Mouse (Mus musculus) frontal cortex, postnatal 14 days (tissue): ENCODE results near the gene Pard3.
A peak's percentile ranks its signal among the peaks of the same experiment; 100 is the strongest.

Experiments
- DNase-seq, 2 experiments: peaks; one replicate each; pipeline ENCODE4 v3.0.0; 2022; ENCODE audit warnings: low spot score in 2 of 2

The Pard3 gene

DNA sequence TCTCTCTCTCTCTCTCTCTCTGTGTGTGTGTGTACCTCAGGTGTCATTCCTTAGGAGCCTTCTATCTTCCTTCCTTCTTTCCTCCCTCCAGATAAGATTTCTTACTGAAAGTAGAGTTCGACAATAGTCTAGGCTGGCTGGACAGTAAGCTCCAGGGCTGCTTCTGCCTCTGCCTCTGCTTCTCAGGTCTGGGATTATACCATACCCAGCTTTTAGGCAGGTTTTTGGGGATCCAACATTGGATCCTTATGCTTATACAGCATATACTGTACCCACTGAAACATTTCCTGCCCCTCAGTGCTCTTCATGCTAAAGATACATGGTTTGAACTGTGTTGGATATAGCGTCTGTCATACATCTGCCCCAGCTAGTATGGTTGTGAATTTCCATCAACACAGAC is 536.9 kb downstream of the Pard3 start:
- no peak for DNase-seq

DNA sequence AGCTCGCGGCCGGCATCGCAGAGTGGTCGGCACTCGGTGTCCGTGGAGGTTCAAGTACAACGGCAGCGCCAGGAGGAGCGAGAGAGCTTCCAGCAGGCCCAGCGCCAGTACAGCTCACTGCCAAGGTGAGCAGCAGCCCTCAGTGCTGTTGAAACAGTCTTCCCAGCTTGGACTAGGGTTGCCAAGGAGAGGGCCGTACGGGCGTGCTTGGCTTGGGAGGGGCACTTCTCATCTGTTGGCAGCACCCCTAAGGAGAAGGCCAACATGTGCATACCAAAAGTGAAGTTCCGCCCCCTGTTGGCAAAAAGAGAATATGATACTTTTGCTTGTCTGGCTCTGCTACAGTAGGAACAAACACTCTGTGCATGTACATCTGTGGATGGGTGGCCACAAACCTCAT is 539.4 kb downstream of the Pard3 start:
- DNase-seq, result no peak

DNA sequence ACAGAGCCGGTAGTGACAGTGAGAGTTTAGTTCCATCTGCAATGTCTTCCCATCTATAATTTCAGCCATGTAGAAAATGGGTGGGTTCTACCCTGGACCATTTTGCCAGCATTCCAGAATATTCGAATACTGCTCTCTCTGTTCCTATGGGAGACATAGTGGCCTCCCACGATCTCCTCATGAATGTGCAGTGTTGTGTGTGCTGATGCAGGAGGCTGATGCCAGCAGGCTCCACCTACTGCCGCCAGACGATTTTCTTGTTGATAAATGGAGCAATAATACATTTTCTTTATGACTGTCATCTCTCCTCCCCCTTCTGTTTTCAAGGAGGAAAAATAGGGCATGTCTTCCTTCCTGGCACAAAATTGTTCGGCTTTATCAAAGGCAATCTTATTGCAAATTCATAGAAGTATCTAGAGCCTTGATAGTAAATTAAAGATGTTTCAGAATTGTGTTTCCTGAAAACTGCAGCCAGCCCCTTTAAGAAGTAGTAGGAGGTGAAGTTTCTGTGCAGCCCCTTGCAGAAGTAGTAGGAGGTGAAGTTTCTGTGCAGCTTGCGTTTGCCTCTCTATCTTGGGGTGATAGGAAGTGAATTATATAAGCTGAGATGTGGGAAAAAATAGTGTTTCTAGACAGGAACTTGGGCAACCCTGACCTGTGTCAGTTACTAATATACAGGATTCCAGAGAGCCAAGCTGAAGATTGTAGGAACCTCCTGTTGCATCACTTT is 545.0 kb downstream of the Pard3 start:
- DNase-seq, result no peak

DNA sequence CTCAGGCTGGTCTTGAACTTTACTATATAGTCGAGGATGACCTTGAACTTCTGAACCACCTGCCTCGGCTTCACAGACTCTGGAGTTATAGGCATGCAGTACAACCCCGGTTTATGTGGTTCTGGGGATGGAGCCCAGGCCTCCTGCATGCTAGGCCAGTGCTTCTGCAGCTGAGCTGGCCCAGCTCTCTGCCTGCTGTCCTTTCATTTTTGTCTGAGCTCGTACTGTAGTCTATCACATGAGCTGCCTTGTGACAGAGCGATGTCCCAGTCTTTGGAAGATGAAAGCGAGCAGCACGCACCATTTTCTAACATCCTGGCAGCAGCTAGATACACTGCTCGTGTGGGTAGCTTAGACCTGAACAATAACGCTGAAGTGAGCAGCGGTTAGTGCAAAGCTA is 545.6 kb downstream of the Pard3 start:
- no peak for DNase-seq

DNA sequence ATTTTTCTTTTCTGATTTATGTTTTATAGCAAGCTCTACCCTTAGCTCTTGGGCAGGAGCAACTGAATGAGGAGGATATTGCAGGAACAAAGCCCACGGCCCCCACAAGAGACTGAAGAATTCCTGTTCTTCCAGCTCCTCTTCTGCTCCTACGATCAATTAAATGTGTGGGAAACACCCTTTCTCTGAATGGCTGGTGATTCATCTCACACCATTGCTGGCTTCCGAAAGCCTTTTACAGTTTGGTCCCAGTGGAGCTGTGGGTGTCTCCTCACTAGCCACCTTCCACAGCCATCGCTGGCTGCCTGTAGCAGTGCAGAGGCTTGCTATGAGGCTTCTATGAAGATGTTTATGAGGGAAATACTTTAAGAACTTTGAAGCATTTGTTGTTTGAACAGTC is 550.5 kb downstream of the Pard3 start:
- DNase-seq, result peak in 1 of 2 experiments; percentile 9

DNA sequence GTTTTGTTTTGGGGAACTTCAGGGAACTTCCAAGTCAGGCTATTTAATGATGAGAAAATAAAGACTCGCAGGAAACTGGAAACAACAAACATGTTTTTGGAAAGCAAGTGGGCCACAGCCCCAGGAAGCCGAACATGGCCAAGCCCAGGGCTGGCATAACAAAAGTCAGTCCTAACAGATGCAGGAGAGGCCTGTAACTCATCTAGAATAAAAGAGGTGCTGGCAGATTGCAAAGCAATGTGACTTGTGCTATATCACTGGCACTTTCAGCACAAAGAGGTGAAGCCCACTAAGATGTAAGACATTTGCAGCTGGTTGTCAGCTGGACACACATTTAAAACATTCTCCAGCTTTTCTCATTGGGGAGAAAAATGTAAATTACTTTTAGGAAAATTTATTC is 553.0 kb downstream of the Pard3 start:
- DNase-seq, result no peak

DNA sequence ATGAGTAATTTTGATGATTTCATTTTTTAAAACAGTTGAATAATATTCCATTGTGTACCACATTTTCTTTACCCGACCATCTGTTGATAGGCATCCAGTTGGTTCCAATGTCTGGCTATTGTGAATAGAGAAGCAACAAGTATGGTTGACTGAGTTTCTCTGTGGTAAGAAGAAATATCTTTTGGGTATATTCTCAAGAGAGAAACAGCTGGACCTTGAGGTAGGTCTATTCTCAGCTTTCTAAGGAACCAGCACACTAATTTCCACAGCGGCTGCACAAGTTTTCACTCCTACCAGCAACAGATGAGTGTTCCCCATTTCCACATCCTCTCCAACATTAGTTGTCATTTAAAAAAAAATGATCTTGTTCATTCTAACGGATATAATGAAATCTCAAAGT is 558.4 kb downstream of the Pard3 start:
- DNase-seq, result no peak

DNA sequence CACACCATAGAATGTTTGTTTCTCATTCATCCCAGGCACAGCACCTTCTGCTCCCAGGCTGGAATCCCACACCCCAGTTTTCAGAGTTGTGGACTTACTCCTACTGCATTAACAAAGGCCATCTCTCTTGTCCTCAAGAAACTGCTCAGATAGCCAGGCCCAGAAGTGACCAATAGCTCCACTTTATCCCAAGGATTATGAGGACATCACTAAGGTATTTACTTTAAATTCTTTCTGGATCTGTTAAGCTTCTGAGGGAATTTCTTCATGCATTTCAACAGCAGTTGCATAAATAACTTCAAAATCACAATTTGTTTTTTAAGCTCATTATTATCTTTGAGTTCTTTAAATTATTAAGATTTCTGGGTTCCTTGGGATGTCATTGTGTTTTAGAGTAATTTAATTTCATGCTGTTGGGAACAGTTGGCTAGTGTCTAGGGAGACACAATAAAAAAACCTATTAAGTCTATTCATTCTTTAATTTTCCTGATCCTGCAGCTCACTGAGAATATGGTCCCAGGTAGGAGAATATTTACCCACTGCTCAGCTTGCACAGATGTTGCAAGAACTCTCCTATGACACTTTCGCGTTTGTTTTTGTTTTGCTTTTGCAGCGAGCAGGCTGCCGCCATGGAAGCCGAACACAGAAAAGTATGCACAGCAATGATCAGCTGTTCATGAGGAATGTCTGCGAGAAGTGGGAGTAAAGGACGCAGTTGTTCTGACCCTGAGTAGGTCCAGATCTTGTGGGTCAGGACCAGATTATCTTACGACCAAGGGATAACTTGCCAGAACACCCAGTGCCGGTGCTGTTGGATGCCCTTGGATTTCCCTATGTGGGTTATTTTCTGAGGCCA is 574.8 kb downstream of the Pard3 start:
- DNase-seq, result no peak

DNA sequence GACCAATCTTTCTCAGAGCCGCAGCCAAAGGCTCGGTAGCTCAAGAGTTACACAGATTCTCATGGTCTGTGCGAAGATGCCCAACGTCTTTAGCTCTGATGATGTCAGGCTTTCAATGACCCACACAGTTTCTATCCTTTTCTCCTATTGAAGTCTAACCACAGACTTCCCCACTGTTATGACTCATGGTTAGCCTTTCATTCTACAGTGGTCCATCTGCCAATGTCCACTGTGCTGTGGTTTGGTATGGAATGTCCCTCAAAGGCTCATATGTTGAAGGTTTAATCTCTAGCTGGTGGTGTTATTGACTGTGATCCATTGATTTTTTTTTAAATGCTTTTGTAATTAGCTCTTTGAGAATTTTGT is 575.4 kb downstream of the Pard3 start:
- DNase-seq, result no peak

DNA sequence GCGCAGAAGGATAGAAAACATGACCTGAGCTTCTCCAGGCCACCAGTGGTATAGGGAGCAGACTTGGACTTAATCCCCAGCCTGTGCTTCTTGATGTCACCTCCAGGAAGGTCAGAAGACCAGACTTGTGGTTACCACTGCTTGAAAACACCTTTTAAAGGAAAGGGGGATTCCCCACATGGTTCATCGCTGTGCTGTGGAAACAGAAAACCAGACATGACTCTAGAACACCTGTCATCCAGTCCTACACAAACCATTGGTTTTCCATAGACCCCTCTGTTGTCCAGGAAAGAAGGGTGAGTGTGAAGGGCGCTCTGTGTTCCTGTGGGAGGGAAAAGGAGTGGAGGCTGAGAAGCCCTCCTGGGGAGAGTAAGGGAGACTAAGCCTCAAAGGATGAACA is 591.9 kb downstream of the Pard3 start:
- DNase-seq, result no peak
